Mouse (Mus musculus) limb, embryonic 10.5 days (tissue): Measurements from ENCODE around the gene Tmem8. TPM values are rescaled to one million over a fixed set of nuclear protein-coding genes. Genes with fewer than 3 reads are reported as not detected.

Experiments used
- DNase-seq: peaks from one replicate; pipeline ENCODE4 v3.0.0-alpha.2; 2017; ENCODE audit warnings: low spot score
- H3K27ac ChIP-seq: fragments of 300-500 bp; sonication (generic); 2 replicates; pipeline ENCODE4 v1.5.1; 2016; ENCODE audit warnings: mild to moderate bottlenecking
- H3K27me3 ChIP-seq: fragments of 300-500 bp; sonication (generic); 2 replicates; pipeline ENCODE4 v1.6.1; 2016; ENCODE audit warnings: low read depth, mild to moderate bottlenecking; ENCODE audit not compliant: poor library complexity, severe bottlenecking
- H3K36me3 ChIP-seq: fragments of 300-500 bp; sonication (generic); 2 replicates; pipeline ENCODE4 v1.6.1; 2016; ENCODE audit warnings: mild to moderate bottlenecking, moderate library complexity
- H3K4me1 ChIP-seq: fragments of 300-500 bp; sonication (generic); 2 replicates; pipeline ENCODE4 v1.6.1; 2016
- H3K4me3 ChIP-seq: fragments of 300-500 bp; sonication (generic); 2 replicates; pipeline ENCODE4 v1.5.1; 2016; ENCODE audit warnings: mild to moderate bottlenecking, moderate library complexity
- H3K9me3 ChIP-seq: fragments of 300-500 bp; sonication (generic); replicated peaks from 2 replicates; pipeline ENCODE4 v1.6.1; 2016; ENCODE audit warnings: mild to moderate bottlenecking
- WGBS: fragments of 180-500 bp; shearing (Covaris S2); methylation state at CpG from one replicate; pipeline ENCODE4 v1.1.7; 2016; 5-methylcytosine and 5-hydroxymethylcytosine counted together
- polyA plus RNA-seq: library from polyadenylated mRNA; unstranded; fragments of >200 nt; fragmentation: Nextera tagmentation; extraction: Ambion mirVana; gene quantifications from 2 replicates; pipeline ENCODE4 v1.2.1, GENCODE M21; 2016

The Tmem8 gene
- polyA plus RNA-seq, 1 experiment from 2014 or later, result 0.53 TPM

- peaks cover 31% of the 10 kb centered on the region for H3K4me1 ChIP-seq
- H3K4me3 ChIP-seq, result no peak overlapping the region
- H3K27ac ChIP-seq, result no peak overlapping the region
- no peak for DNase-seq
- H3K27me3 ChIP-seq, result peaks cover 92% of the 10 kb centered on the region
- H3K9me3 ChIP-seq, result no peaks in the 10 kb centered on the region
- no peaks in the 10 kb centered on the region for H3K36me3 ChIP-seq
- WGBS, result 82% methylated on average over 7 of the region's 7 CpGs
Observed at GRCm38 (mm10) chr17:26115205-26115898, 2.3 kb downstream of the Tmem8 start.

- no peak for DNase-seq
- WGBS, result 76% methylated on average over 2 of the region's 3 CpGs
- peaks cover 85% of the 10 kb centered on the region for H3K27me3 ChIP-seq
- H3K4me1 ChIP-seq, result peaks cover 27% of the 10 kb centered on the region
- H3K27ac ChIP-seq, result no peak overlapping the region
- H3K9me3 ChIP-seq, result no peaks in the 10 kb centered on the region
- H3K4me3 ChIP-seq, result no peak overlapping the region
- H3K36me3 ChIP-seq, result no peaks in the 10 kb centered on the region
Observed at GRCm38 (mm10) chr17:26115956-26116487, 2.9 kb downstream of the Tmem8 start.

GRCm38 (mm10) chr17:26116503-26117258 lies 3.6 kb downstream of the Tmem8 start:
- no peak for DNase-seq
- H3K9me3 ChIP-seq, result no peaks in the 10 kb centered on the region
- H3K4me3 ChIP-seq, result no peak overlapping the region
- peaks cover 23% of the 10 kb centered on the region for H3K4me1 ChIP-seq
- H3K27ac ChIP-seq, result no peak overlapping the region
- no peaks in the 10 kb centered on the region for H3K36me3 ChIP-seq
- WGBS, result 87% methylated on average over 17 of the region's 17 CpGs
- peaks cover 78% of the 10 kb centered on the region for H3K27me3 ChIP-seq

- Histone ChIP-seq H3K4me3 (no peak overlapping the region), H3K9me3 (no peaks in the 10 kb centered on the region), H3K4me1 (peaks cover 25% of the 10 kb centered on the region), H3K36me3 (peaks cover 7% of the 10 kb centered on the region), H3K27ac (no peak overlapping the region), H3K27me3 (peaks cover 46% of the 10 kb centered on the region)
- 53% methylated on average over 33 of the region's 33 CpGs for WGBS
- peak; percentile 72 for DNase-seq
Observed at GRCm38 (mm10) chr17:26119766-26120710, 6.9 kb downstream of the Tmem8 start.

GRCm38 (mm10) chr17:26122431-26123140 lies 9.5 kb downstream of the Tmem8 start:
- peaks cover 20% of the 10 kb centered on the region for H3K27me3 ChIP-seq
- WGBS, result 69% methylated on average over 5 of the region's 5 CpGs
- peak overlapping the region; percentile 95; the same call in 1 of the 2 replicates for H3K4me3 ChIP-seq
- H3K4me1 ChIP-seq, result peaks cover 29% of the 10 kb centered on the region
- H3K27ac ChIP-seq, result no peak overlapping the region
- no peak for DNase-seq
- peaks cover 32% of the 10 kb centered on the region for H3K36me3 ChIP-seq
- H3K9me3 ChIP-seq, result no peaks in the 10 kb centered on the region

GRCm38 (mm10) chr17:26123267-26123684 lies 10.2 kb downstream of the Tmem8 start, which contains the start of gene Mrpl28:
Mrpl28 (plus strand) TSS chr17:26123500.
- peak within 1 kb of the TSS; percentile 81 for H3K27ac ChIP-seq
- WGBS, result under 1% methylated on average over 32 of the region's 32 CpGs
- peak within 1 kb of the TSS; percentile 95 for H3K4me3 ChIP-seq
- peak; percentile 97 for DNase-seq
- no peaks in the 10 kb centered on the region for H3K9me3 ChIP-seq
- peaks cover 29% of the 10 kb centered on the region for H3K4me1 ChIP-seq
- peaks cover 13% of the 10 kb centered on the region for H3K27me3 ChIP-seq
- H3K36me3 ChIP-seq, result peaks cover 39% of the 10 kb centered on the region

GRCm38 (mm10) chr17:26124560-26124959 lies 11.5 kb downstream of the Tmem8 start:
- Histone ChIP-seq H3K9me3 (no peaks in the 10 kb centered on the region), H3K36me3 (peaks cover 52% of the 10 kb centered on the region), H3K4me3 (peak overlapping the region; percentile 95), H3K27me3 (peaks cover under 1% of the 10 kb centered on the region), H3K27ac (no peak overlapping the region), H3K4me1 (peaks cover 29% of the 10 kb centered on the region)
- 84% methylated on average over 7 of the region's 7 CpGs for WGBS
- no peak for DNase-seq

GRCm38 (mm10) chr17:26125226-26125625 lies 12.1 kb downstream of the Tmem8 start:
- 93% methylated on average over 10 of the region's 10 CpGs for WGBS
- H3K27ac ChIP-seq, result no peak overlapping the region
- H3K4me1 ChIP-seq, result peaks cover 23% of the 10 kb centered on the region
- H3K9me3 ChIP-seq, result no peaks in the 10 kb centered on the region
- H3K4me3 ChIP-seq, result no peak overlapping the region
- no peak for DNase-seq
- peaks cover 58% of the 10 kb centered on the region for H3K36me3 ChIP-seq
- no peaks in the 10 kb centered on the region; the same call in 1 of the 2 replicates for H3K27me3 ChIP-seq

- H3K4me3 ChIP-seq, result no peak overlapping the region
- no peaks in the 10 kb centered on the region for H3K4me1 ChIP-seq
- H3K27me3 ChIP-seq, result no peaks in the 10 kb centered on the region
- 90% methylated on average over 18 of the region's 18 CpGs for WGBS
- H3K9me3 ChIP-seq, result no peaks in the 10 kb centered on the region
- no peak overlapping the region for H3K27ac ChIP-seq
- DNase-seq, result no peak
- peaks cover 71% of the 10 kb centered on the region for H3K36me3 ChIP-seq
Observed at GRCm38 (mm10) chr17:26131062-26131732, 18.1 kb downstream of the Tmem8 start.

GRCm38 (mm10) chr17:26131856-26132853 lies 19.1 kb downstream of the Tmem8 start:
- H3K9me3 ChIP-seq, result no peaks in the 10 kb centered on the region
- H3K4me1 ChIP-seq, result no peaks in the 10 kb centered on the region
- H3K36me3 ChIP-seq, result peaks cover 61% of the 10 kb centered on the region
- no peak overlapping the region for H3K27ac ChIP-seq
- no peak for DNase-seq
- H3K4me3 ChIP-seq, result no peak overlapping the region
- WGBS, result 90% methylated on average over 18 of the region's 18 CpGs
- H3K27me3 ChIP-seq, result no peaks in the 10 kb centered on the region
